Mouse (Mus musculus) forebrain, embryonic 14.5 days (tissue): ENCODE results near the gene Arl6ip5. TPM values are rescaled to one million over a fixed set of nuclear protein-coding genes. Genes with fewer than 3 reads are reported as not detected.
A peak's percentile ranks its signal among the peaks of the same experiment; 100 is the strongest.

Experiments
- ATAC-seq: fragments of 200-750 bp; cut with Nextera tagmentation; 2 replicates; pipeline ENCODE4 v1.8.0; 2017; ENCODE audit warnings: mild to moderate bottlenecking, moderate library complexity
- DNase-seq: peaks from one replicate; pipeline ENCODE4 v3.0.0-alpha.2; 2015; ENCODE audit warnings: low spot score
- H3K27ac ChIP-seq: fragments of 300-500 bp; sonication (generic); 2 replicates; pipeline ENCODE4 v1.5.1; 2014; ENCODE audit warnings: low read depth, mild to moderate bottlenecking, control low read depth, low read length, moderate library complexity
- H3K27me3 ChIP-seq: fragments of 300-500 bp; sonication (generic); replicated peaks from 2 replicates; pipeline ENCODE4 v1.6.1; 2014; ENCODE audit warnings: low read length, control low read depth, mixed read lengths; ENCODE audit not compliant: control insufficient read depth, insufficient read depth
- H3K36me3 ChIP-seq: fragments of 300-500 bp; sonication (generic); 2 replicates; pipeline ENCODE4 v1.6.1; 2014; ENCODE audit warnings: low read length, control low read depth; ENCODE audit not compliant: control insufficient read depth, insufficient read depth
- H3K4me1 ChIP-seq: fragments of 300-500 bp; sonication (generic); 2 replicates; pipeline ENCODE4 v1.6.1; 2014; ENCODE audit warnings: antibody characterized with exemption, low read length, control low read depth; ENCODE audit not compliant: control insufficient read depth, insufficient read depth
- H3K4me2 ChIP-seq: fragments of 300-500 bp; sonication (generic); 2 replicates; pipeline ENCODE4 v1.6.1; 2014; ENCODE audit warnings: mild to moderate bottlenecking, control low read depth, low read length
- H3K4me3 ChIP-seq: fragments of 300-500 bp; sonication (generic); 2 replicates; pipeline ENCODE4 v1.5.1; 2014; ENCODE audit warnings: low read depth, low read length, control low read depth
- H3K9ac ChIP-seq: fragments of 300-500 bp; sonication (generic); 2 replicates; pipeline ENCODE4 v1.6.1; 2014; ENCODE audit warnings: mild to moderate bottlenecking, low read length, control low read depth, moderate library complexity
- H3K9me3 ChIP-seq: fragments of 300-500 bp; sonication (generic); replicated peaks from 2 replicates; pipeline ENCODE4 v1.6.1; 2016; ENCODE audit warnings: low read length, control low read depth, mixed read lengths; ENCODE audit not compliant: control insufficient read depth
- WGBS: fragments of 180-500 bp; shearing (Covaris S2); extraction: QIAGEN DNeasy Blood & Tissue Kit; methylation state at CpG from one replicate; pipeline ENCODE4 v1.1.7; 2014; 5-methylcytosine and 5-hydroxymethylcytosine counted together
- polyA plus RNA-seq: library from polyadenylated mRNA; unstranded; fragments of >200 nt; fragmentation: Nextera tagmentation; extraction: Ambion mirVana; gene quantifications from 2 replicates; pipeline ENCODE4 v1.2.1, GENCODE M21; 2014

The Arl6ip5 gene
- polyA plus RNA-seq, 1 experiment from 2014 or later: 72.5 TPM

GRCm38 (mm10) chr6:97273058-97273710, 62.7 kb downstream of the Arl6ip5 start:
- 91% methylated on average over 16 of the region's 16 CpGs for WGBS
- DNase-seq (no peak), ATAC-seq (no peak)
- Histone ChIP-seq H3K9ac (no peak overlapping the region), H3K36me3 (no peaks in the 10 kb centered on the region), H3K4me1 (peaks cover 11% of the 10 kb centered on the region), H3K4me3 (no peak overlapping the region), H3K27me3 (no peaks in the 10 kb centered on the region), H3K9me3 (no peaks in the 10 kb centered on the region), H3K4me2 (no peak overlapping the region), H3K27ac (no peak overlapping the region)

- Histone ChIP-seq H3K27me3 (no peaks in the 10 kb centered on the region), H3K9me3 (no peaks in the 10 kb centered on the region), H3K4me2 (no peak overlapping the region), H3K4me1 (peaks cover 16% of the 10 kb centered on the region), H3K4me3 (no peak overlapping the region), H3K27ac (no peak overlapping the region), H3K9ac (no peak overlapping the region), H3K36me3 (no peaks in the 10 kb centered on the region)
- ATAC-seq (no peak), DNase-seq (no peak)
- 59% methylated on average over 3 of the region's 3 CpGs for WGBS
Observed at GRCm38 (mm10) chr6:97273777-97274176, 63.3 kb downstream of the Arl6ip5 start.

- no peak overlapping the region for H3K4me2 ChIP-seq
- no peaks in the 10 kb centered on the region for H3K9me3 ChIP-seq
- H3K27me3 ChIP-seq: no peaks in the 10 kb centered on the region
- no peak overlapping the region for H3K4me3 ChIP-seq
- no peaks in the 10 kb centered on the region for H3K36me3 ChIP-seq
- ATAC-seq (no peak), DNase-seq (no peak)
- H3K4me1 ChIP-seq: peaks cover 12% of the 10 kb centered on the region
- H3K9ac ChIP-seq: no peak overlapping the region
- H3K27ac ChIP-seq: no peak overlapping the region
- 56% methylated on average over 4 of the region's 4 CpGs for WGBS
Observed at GRCm38 (mm10) chr6:97275760-97276159, 65.3 kb downstream of the Arl6ip5 start.

GRCm38 (mm10) chr6:97276366-97276765, 65.9 kb downstream of the Arl6ip5 start:
- H3K9me3 ChIP-seq: no peaks in the 10 kb centered on the region
- no peaks in the 10 kb centered on the region for H3K27me3 ChIP-seq
- H3K9ac ChIP-seq: no peak overlapping the region
- no peak overlapping the region for H3K27ac ChIP-seq
- H3K36me3 ChIP-seq: no peaks in the 10 kb centered on the region
- H3K4me1 ChIP-seq: peaks cover 12% of the 10 kb centered on the region
- H3K4me3 ChIP-seq: no peak overlapping the region
- H3K4me2 ChIP-seq: no peak overlapping the region
- ATAC-seq: peak; percentile 61
- DNase-seq: peak; percentile 69
- 29% methylated on average over 4 of the region's 4 CpGs for WGBS

GRCm38 (mm10) chr6:97276890-97277497, 66.5 kb downstream of the Arl6ip5 start:
- DNase-seq (no peak), ATAC-seq (no peak)
- Histone ChIP-seq H3K9ac (no peak overlapping the region), H3K4me1 (peaks cover 12% of the 10 kb centered on the region), H3K27me3 (no peaks in the 10 kb centered on the region), H3K9me3 (no peaks in the 10 kb centered on the region), H3K4me3 (no peak overlapping the region), H3K36me3 (no peaks in the 10 kb centered on the region), H3K27ac (no peak overlapping the region), H3K4me2 (no peak overlapping the region)
- WGBS: 60% methylated on average over 5 of the region's 5 CpGs

- 2% methylated on average over 19 of the region's 19 CpGs for WGBS
- Histone ChIP-seq H3K9ac (peak overlapping the region; percentile 41; the same call in 1 of the 2 replicates), H3K4me1 (peaks cover 12% of the 10 kb centered on the region), H3K4me3 (no peak overlapping the region), H3K9me3 (no peaks in the 10 kb centered on the region), H3K27me3 (no peaks in the 10 kb centered on the region), H3K36me3 (no peaks in the 10 kb centered on the region), H3K27ac (no peak overlapping the region), H3K4me2 (peak overlapping the region; percentile 47)
- peak; percentile 87 for DNase-seq
- ATAC-seq: peak; percentile 77
Observed at GRCm38 (mm10) chr6:97278014-97278787, 67.7 kb downstream of the Arl6ip5 start.

GRCm38 (mm10) chr6:97278878-97279277, 68.4 kb downstream of the Arl6ip5 start:
- no peak for DNase-seq
- no peak for ATAC-seq
- Histone ChIP-seq H3K9ac (no peak overlapping the region), H3K36me3 (no peaks in the 10 kb centered on the region), H3K4me1 (peaks cover 12% of the 10 kb centered on the region), H3K4me2 (no peak overlapping the region), H3K4me3 (no peak overlapping the region), H3K9me3 (no peaks in the 10 kb centered on the region), H3K27ac (no peak overlapping the region), H3K27me3 (no peaks in the 10 kb centered on the region)
- WGBS: 40% methylated on average over 6 of the region's 6 CpGs
